Mouse (Mus musculus): ENCODE measurements at regions not wholly inside any gene's neighbourhood (a gene's known extent, or its start where the extent isn't known, plus 50 kb on each side); places are given as distances from the start of the nearest gene placed in this dataset.

DNA sequence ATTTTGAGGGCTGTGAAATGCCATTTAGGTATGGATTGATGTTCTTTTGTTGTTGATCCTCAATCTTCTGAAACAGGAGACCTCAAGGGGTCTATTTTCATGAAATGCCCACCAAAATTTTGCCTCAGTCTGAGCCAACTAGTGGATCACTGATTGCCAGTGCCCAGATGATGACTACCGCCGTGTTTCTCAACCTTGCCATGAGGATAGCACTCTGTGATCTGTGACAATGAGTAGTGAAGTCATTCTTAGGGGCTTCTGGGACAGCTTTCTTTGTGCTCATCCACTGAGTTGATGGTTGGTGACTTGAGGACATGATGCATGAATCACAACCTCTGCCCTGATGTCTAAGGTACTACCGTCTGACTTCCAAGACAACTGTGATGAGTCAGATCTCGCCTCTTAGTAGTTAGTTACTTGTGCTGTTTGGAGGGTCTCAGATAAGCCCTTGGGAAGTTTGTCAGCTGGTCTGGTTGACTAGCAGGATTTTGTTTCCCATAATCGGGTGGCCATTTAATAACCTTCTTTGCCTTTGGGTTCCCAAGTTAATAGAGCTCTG, 101.2 kb downstream of the Gm5426 start:
- TF ChIP-seq CTCF (IDR thresholded peaks at IDR 0.05; ENCODE audit: low read depth) (no peak), EP300 (optimal IDR thresholded peaks at IDR 0.05) (no peak)

All from stomach, postnatal 0 days (tissue).